Mouse (Mus musculus): ENCODE measurements around the gene Macrod2.
A peak's percentile ranks its signal among the peaks of the same experiment; 100 is the strongest.
"Not testable (repeated sequence)": the region's sequence is repeated elsewhere in the genome, so short reads cannot be mapped to it uniquely, and the experiment has no call there.

Gene Macrod2

GRCm38 (mm10) chr2:140692461-140692860 is 297.4 kb downstream of the Macrod2 start:
- DNase-seq (ENCODE audit: extremely low spot score, low read depth, low spot score), result no peak

- no peak for DNase-seq (ENCODE audit: extremely low spot score, low read depth, low spot score)
Measured at GRCm38 (mm10) chr2:140693845-140694244, 298.7 kb downstream of the Macrod2 start.

- DNase-seq (ENCODE audit: extremely low spot score, low read depth, low spot score), result no peak
Measured at GRCm38 (mm10) chr2:140698585-140698984, 303.5 kb downstream of the Macrod2 start.

- DNase-seq (ENCODE audit: extremely low spot score, low read depth, low spot score), result no peak
Measured at GRCm38 (mm10) chr2:140703377-140703776, 308.3 kb downstream of the Macrod2 start.

GRCm38 (mm10) chr2:140704146-140704545 is 309.0 kb downstream of the Macrod2 start:
- no peak for DNase-seq (ENCODE audit: extremely low spot score, low read depth, low spot score)

- peak; percentile 37 for DNase-seq (ENCODE audit: extremely low spot score, low read depth, low spot score)
Measured at GRCm38 (mm10) chr2:140705278-140705677, 310.2 kb downstream of the Macrod2 start.

- no peak for DNase-seq (ENCODE audit: extremely low spot score, low read depth, low spot score)
Measured at GRCm38 (mm10) chr2:140707550-140707949, 312.4 kb downstream of the Macrod2 start.

- no peak for DNase-seq (ENCODE audit: extremely low spot score, low read depth, low spot score)
Measured at GRCm38 (mm10) chr2:140715822-140716221, 320.7 kb downstream of the Macrod2 start.

- DNase-seq (ENCODE audit: extremely low spot score, low read depth, low spot score), result no peak
Measured at GRCm38 (mm10) chr2:140717407-140717806, 322.3 kb downstream of the Macrod2 start.

- DNase-seq (ENCODE audit: extremely low spot score, low read depth, low spot score), result no peak
Measured at GRCm38 (mm10) chr2:140732616-140733183, 337.6 kb downstream of the Macrod2 start.

- no peak for DNase-seq (ENCODE audit: extremely low spot score, low read depth, low spot score)
Measured at GRCm38 (mm10) chr2:140740511-140740910, 345.4 kb downstream of the Macrod2 start.

GRCm38 (mm10) chr2:140742954-140743353 is 347.8 kb downstream of the Macrod2 start:
- DNase-seq (ENCODE audit: extremely low spot score, low read depth, low spot score), result not testable (repeated sequence)

- DNase-seq (ENCODE audit: extremely low spot score, low read depth, low spot score), result no peak
Measured at GRCm38 (mm10) chr2:140758881-140759280, 363.8 kb downstream of the Macrod2 start.

GRCm38 (mm10) chr2:140759732-140760131 is 364.6 kb downstream of the Macrod2 start:
- DNase-seq (ENCODE audit: extremely low spot score, low read depth, low spot score), result no peak

- no peak for DNase-seq (ENCODE audit: extremely low spot score, low read depth, low spot score)
Measured at GRCm38 (mm10) chr2:140760137-140760536, 365.0 kb downstream of the Macrod2 start.

GRCm38 (mm10) chr2:140763076-140763891 is 368.2 kb downstream of the Macrod2 start:
- DNase-seq (ENCODE audit: extremely low spot score, low read depth, low spot score), result no peak

GRCm38 (mm10) chr2:140769473-140769872 is 374.4 kb downstream of the Macrod2 start:
- DNase-seq (ENCODE audit: extremely low spot score, low read depth, low spot score), result no peak

- no peak for DNase-seq (ENCODE audit: extremely low spot score, low read depth, low spot score)
Measured at GRCm38 (mm10) chr2:140772825-140773224, 377.7 kb downstream of the Macrod2 start.

GRCm38 (mm10) chr2:140773456-140773855 is 378.3 kb downstream of the Macrod2 start:
- DNase-seq (ENCODE audit: extremely low spot score, low read depth, low spot score), result no peak

- no peak for DNase-seq (ENCODE audit: extremely low spot score, low read depth, low spot score)
Measured at GRCm38 (mm10) chr2:140774808-140775370, 379.8 kb downstream of the Macrod2 start.

- no peak for DNase-seq (ENCODE audit: extremely low spot score, low read depth, low spot score)
Measured at GRCm38 (mm10) chr2:140775448-140776101, 380.5 kb downstream of the Macrod2 start.

GRCm38 (mm10) chr2:140778212-140778611 is 383.1 kb downstream of the Macrod2 start:
- DNase-seq (ENCODE audit: extremely low spot score, low read depth, low spot score), result no peak

All from hindlimb bud, embryonic 11.5 days (tissue).